ENCODE assay signal across 16 mouse cellular contexts in genomic region chr2:155284647-155285046, GRCm38 (mm10). TPM values are rescaled to one million over a fixed set of nuclear protein-coding genes. Genes with fewer than 3 reads are reported as not detected.
DNase-seq lines count a peak whose midpoint lies in the region; ATAC-seq and TF ChIP-seq lines count a peak whose summit lies in the region.
"Had no signal": no experiment of that assay in that cellular context is flagged by ENCODE, and none has a peak within 500 bp of the region (broad histone marks: within the 10 kb centered on the region; RNA-seq: fewer than 3 reads in every experiment).

No protein-coding gene starts in this region.

- TF ChIP-seq CTCF in kidney, postnatal 0 days (IDR thresholded peaks at IDR 0.05; ENCODE audit: low read depth), result no peak

- 65% methylated on average over 7 of the region's 7 CpGs for WGBS in kidney, postnatal 0 days
- WGBS in heart, embryonic 14.5 days, result 44% methylated on average over 7 of the region's 7 CpGs
- 92% methylated on average over 7 of the region's 7 CpGs for WGBS in forebrain, embryonic 15.5 days

- peak overlapping the region; percentile 36; the same call in 1 of the 2 replicates for H3K27ac ChIP-seq in kidney, postnatal 0 days
- H3K27ac ChIP-seq in heart, embryonic 14.5 days (replicated peaks in 1 of 2; ENCODE audit: control insufficient read depth in 1 of 2, insufficient read depth in 1 of 2, low read depth in 2 of 2, low read length in 2 of 2), result peak overlapping the region; percentile 30 to 57
- no peak overlapping the region for H3K27ac ChIP-seq in forebrain, embryonic 15.5 days (replicated peaks)
- H3K27ac ChIP-seq: hindbrain, embryonic 13.5 days; liver, embryonic 15.5 days; midbrain, embryonic 13.5 days had no signal

- H3K4me1 ChIP-seq in kidney, postnatal 0 days (replicated peaks; ENCODE audit: insufficient read depth, low read length), result no peaks in the 10 kb centered on the region
- H3K4me1 ChIP-seq in heart, embryonic 14.5 days (ENCODE audit: control insufficient read depth in 2 of 2, insufficient read depth in 2 of 2, low read length in 2 of 2), result peaks cover 13 to 31% of the 10 kb centered on the region in 2 experiments
- no peaks in the 10 kb centered on the region for H3K4me1 ChIP-seq in forebrain, embryonic 15.5 days
- H3K4me1 ChIP-seq: hindbrain, embryonic 13.5 days; liver, embryonic 15.5 days; midbrain, embryonic 13.5 days had no signal

- H3K4me3 ChIP-seq in kidney, postnatal 0 days (replicated peaks; ENCODE audit: low read depth, low read length), result no peak overlapping the region
- no peak overlapping the region for H3K4me3 ChIP-seq in heart, embryonic 14.5 days (ENCODE audit: control insufficient read depth in 1 of 2, insufficient read depth in 1 of 2, low read depth in 1 of 2, low read length in 2 of 2)
- no peak overlapping the region for H3K4me3 ChIP-seq in forebrain, embryonic 15.5 days
- H3K4me3 ChIP-seq: hindbrain, embryonic 13.5 days; liver, embryonic 15.5 days; midbrain, embryonic 13.5 days had no signal

- no peak overlapping the region for H3K4me2 ChIP-seq in kidney, postnatal 0 days (ENCODE audit: low read length)
- no peak overlapping the region for H3K4me2 ChIP-seq in heart, embryonic 14.5 days (ENCODE audit: low read length)
- H3K4me2 ChIP-seq in forebrain, embryonic 15.5 days (replicated peaks), result no peak overlapping the region
- H3K4me2 ChIP-seq: hindbrain, embryonic 13.5 days; liver, embryonic 15.5 days; midbrain, embryonic 13.5 days had no signal

- H3K9me3 ChIP-seq in kidney, postnatal 0 days (replicated peaks; ENCODE audit: low read length), result no peaks in the 10 kb centered on the region
- no peaks in the 10 kb centered on the region for H3K9me3 ChIP-seq in heart, embryonic 14.5 days (ENCODE audit: control insufficient read depth, low read length)
- no peaks in the 10 kb centered on the region for H3K9me3 ChIP-seq in forebrain, embryonic 15.5 days
- H3K9me3 ChIP-seq: G1E; hindbrain, embryonic 13.5 days; liver, embryonic 15.5 days; midbrain, embryonic 13.5 days had no signal

- DNase-seq in kidney, postnatal 0 days (ENCODE audit: low spot score), result peak; percentile 29
- no peak for DNase-seq in kidney, adult 18-20 months
- DNase-seq in gastrocnemius, postnatal 10 days, result peak; percentile 49
- DNase-seq in lung, postnatal 14 days, result peak; percentile 39
- no peak for DNase-seq in spleen, postnatal 14 days (ENCODE audit: low spot score in 2 of 2)
- no peak for DNase-seq in MN1 (ENCODE audit: low spot score)
- DNase-seq: cerebellum, adult 9-11 months; kidney, adult 9 months; retina, postnatal 1 day; thymus, postnatal 25 days had no signal

- H3K27me3 ChIP-seq in kidney, postnatal 0 days (ENCODE audit: insufficient read depth, low read length), result no peaks in the 10 kb centered on the region
- no peaks in the 10 kb centered on the region for H3K27me3 ChIP-seq in heart, embryonic 14.5 days (ENCODE audit: control insufficient read depth, insufficient read depth, low read length)
- H3K27me3 ChIP-seq in forebrain, embryonic 15.5 days, result no peaks in the 10 kb centered on the region
- H3K27me3 ChIP-seq: hindbrain, embryonic 13.5 days; liver, embryonic 15.5 days; midbrain, embryonic 13.5 days had no signal

- 0 out of 2 replicates have a peak, but pooled peaks cover 3% of the 10 kb centered on the region for H3K36me3 ChIP-seq in kidney, postnatal 0 days (ENCODE audit: insufficient read depth, low read length)
- H3K36me3 ChIP-seq in heart, embryonic 14.5 days (ENCODE audit: control insufficient read depth, insufficient read depth, low read length), result peaks cover 16% of the 10 kb centered on the region
- H3K36me3 ChIP-seq in forebrain, embryonic 15.5 days, result peaks cover 4% of the 10 kb centered on the region

- no peak overlapping the region for H3K9ac ChIP-seq in kidney, postnatal 0 days (ENCODE audit: low read depth, low read length)
- H3K9ac ChIP-seq in heart, embryonic 14.5 days (ENCODE audit: low read length), result no peak overlapping the region
- H3K9ac ChIP-seq in forebrain, embryonic 15.5 days (replicated peaks), result no peak overlapping the region
- H3K9ac ChIP-seq: hindbrain, embryonic 13.5 days; liver, embryonic 15.5 days; midbrain, embryonic 13.5 days had no signal

- ATAC-seq in kidney, postnatal 0 days (replicated peaks; ENCODE audit: low FRiP score, low read depth), result no peak
- ATAC-seq in heart, embryonic 14.5 days (ENCODE audit: insufficient number of reproducible peaks, insufficient read depth, low FRiP score, low read depth), result no peak
- ATAC-seq in forebrain, embryonic 15.5 days (replicated peaks), result no peak
- ATAC-seq: midbrain, embryonic 13.5 days had no signal

RNA-seq across cellular contexts. Expression of gene Map1lc3a, which starts 8.6 kb away (rescaled TPM):
- 176 and 185 TPM in 2 replicates for polyA plus RNA-seq in kidney, postnatal 0 days (2015; fragmentation: Nextera tagmentation; extraction: Ambion mirVana)
- total RNA-seq in gastrocnemius, postnatal 10 days (2021), result 100 to 1,000 TPM; 165 to 183 TPM
- 359 and 441 TPM in 2 replicates for polyA plus RNA-seq in heart, embryonic 14.5 days (2014; fragmentation: Nextera tagmentation; extraction: Ambion mirVana)
- 358 and 365 TPM in 2 replicates for polyA plus RNA-seq in forebrain, embryonic 15.5 days (2015; fragmentation: Nextera tagmentation; extraction: Ambion mirVana)

RNA-seq across cellular contexts. Expression of gene Dynlrb1, which starts 48.3 kb away (rescaled TPM):
- polyA plus RNA-seq in kidney, postnatal 0 days (2015; fragmentation: Nextera tagmentation; extraction: Ambion mirVana), result 373 and 405 TPM in 2 replicates
- 100 to 1,000 TPM; 155 to 156 TPM for total RNA-seq in gastrocnemius, postnatal 10 days (2021)
- 491 and 511 TPM in 2 replicates for polyA plus RNA-seq in heart, embryonic 14.5 days (2014; fragmentation: Nextera tagmentation; extraction: Ambion mirVana)
- 632 and 664 TPM in 2 replicates for polyA plus RNA-seq in forebrain, embryonic 15.5 days (2015; fragmentation: Nextera tagmentation; extraction: Ambion mirVana)

Comparison
In these comparisons a context has a peak if more than half of its experiments do, and no peak if none do; other contexts are left out.
1. DNase-seq: peak in kidney, postnatal 0 days (single experiment), gastrocnemius, postnatal 10 days (single experiment) and lung, postnatal 14 days (single experiment); none in kidney, adult 18-20 months (single experiment), spleen, postnatal 14 days (0 of 2) and MN1 (single experiment).